Mouse (Mus musculus): ENCODE data around the gene Cacna2d2.

The Cacna2d2 gene

GRCm38 (mm10) chr9:107432546-107432945 is 33.1 kb downstream of the Cacna2d2 start:
- TF ChIP-seq GATA4 (IDR thresholded peaks at IDR 0.05; ENCODE audit: insufficient replicate concordance, low read length): no peak

GRCm38 (mm10) chr9:107434851-107435250 is 35.4 kb downstream of the Cacna2d2 start:
- TF ChIP-seq GATA4 (IDR thresholded peaks at IDR 0.05; ENCODE audit: insufficient replicate concordance, low read length): no peak

GRCm38 (mm10) chr9:107435285-107435684 is 35.9 kb downstream of the Cacna2d2 start:
- TF ChIP-seq GATA4 (IDR thresholded peaks at IDR 0.05; ENCODE audit: insufficient replicate concordance, low read length): no peak

GRCm38 (mm10) chr9:107442891-107443290 is 43.5 kb downstream of the Cacna2d2 start:
- TF ChIP-seq GATA4 (IDR thresholded peaks at IDR 0.05; ENCODE audit: insufficient replicate concordance, low read length): no peak

- TF ChIP-seq GATA4 (IDR thresholded peaks at IDR 0.05; ENCODE audit: insufficient replicate concordance, low read length): no peak
These were observed 43.9 kb downstream of the Cacna2d2 start for GRCm38 (mm10) chr9:107443324-107443723.

- no peak for TF ChIP-seq GATA4 (IDR thresholded peaks at IDR 0.05; ENCODE audit: insufficient replicate concordance, low read length)
These were observed 45.6 kb downstream of the Cacna2d2 start for GRCm38 (mm10) chr9:107445011-107445471.

GRCm38 (mm10) chr9:107448805-107449517 is 49.5 kb downstream of the Cacna2d2 start:
- TF ChIP-seq GATA4 (IDR thresholded peaks at IDR 0.05; ENCODE audit: insufficient replicate concordance, low read length): no peak

- TF ChIP-seq GATA4 (IDR thresholded peaks at IDR 0.05; ENCODE audit: insufficient replicate concordance, low read length): no peak
These were observed 52.0 kb downstream of the Cacna2d2 start for GRCm38 (mm10) chr9:107451400-107451799.

- no peak for TF ChIP-seq GATA4 (IDR thresholded peaks at IDR 0.05; ENCODE audit: insufficient replicate concordance, low read length)
These were observed 52.6 kb downstream of the Cacna2d2 start for GRCm38 (mm10) chr9:107451891-107452521.

GRCm38 (mm10) chr9:107452552-107452951 is 53.1 kb downstream of the Cacna2d2 start:
- no peak for TF ChIP-seq GATA4 (IDR thresholded peaks at IDR 0.05; ENCODE audit: insufficient replicate concordance, low read length)

GRCm38 (mm10) chr9:107453151-107453550 is 53.7 kb downstream of the Cacna2d2 start:
- no peak for TF ChIP-seq GATA4 (IDR thresholded peaks at IDR 0.05; ENCODE audit: insufficient replicate concordance, low read length)

- TF ChIP-seq GATA4 (IDR thresholded peaks at IDR 0.05; ENCODE audit: insufficient replicate concordance, low read length): no peak
These were observed 57.3 kb downstream of the Cacna2d2 start for GRCm38 (mm10) chr9:107456667-107457066.

GRCm38 (mm10) chr9:107462907-107463306 is 63.5 kb downstream of the Cacna2d2 start:
- no peak for TF ChIP-seq GATA4 (IDR thresholded peaks at IDR 0.05; ENCODE audit: insufficient replicate concordance, low read length)

- no peak for TF ChIP-seq GATA4 (IDR thresholded peaks at IDR 0.05; ENCODE audit: insufficient replicate concordance, low read length)
These were observed 64.1 kb downstream of the Cacna2d2 start for GRCm38 (mm10) chr9:107463509-107463908.

- no peak for TF ChIP-seq GATA4 (IDR thresholded peaks at IDR 0.05; ENCODE audit: insufficient replicate concordance, low read length)
These were observed 64.7 kb downstream of the Cacna2d2 start for GRCm38 (mm10) chr9:107464130-107464529.

GRCm38 (mm10) chr9:107465657-107466056 is 66.2 kb downstream of the Cacna2d2 start:
- no peak for TF ChIP-seq GATA4 (IDR thresholded peaks at IDR 0.05; ENCODE audit: insufficient replicate concordance, low read length)
